24 mouse cellular contexts compared by ENCODE assay signal in genomic region chr9:118759462-118759861, GRCm38 (mm10).
"Had no signal": no experiment of that assay in that cellular context is flagged by ENCODE, and none has a peak within 500 bp of the region (broad histone marks: within the 10 kb centered on the region; RNA-seq: fewer than 3 reads in every experiment).

No protein-coding gene starts in this region.

- H3K4me1 ChIP-seq: liver, embryonic 12.5 days had no signal

- H3K27me3 ChIP-seq: heart, embryonic 13.5 days; heart, embryonic 15.5 days; hindbrain, embryonic 15.5 days; limb, embryonic 13.5 days; limb, embryonic 15.5 days; liver, embryonic 12.5 days had no signal

- H3K36me3 ChIP-seq: heart, embryonic 15.5 days; hindbrain, embryonic 13.5 days; hindbrain, embryonic 15.5 days; limb, embryonic 13.5 days; limb, embryonic 15.5 days; liver, embryonic 12.5 days had no signal

- ATAC-seq: forebrain, postnatal 0 days; hindbrain, postnatal 0 days; intestine, embryonic 16.5 days; liver, embryonic 12.5 days had no signal

- H3K4me2 ChIP-seq: heart, embryonic 11.5 days; heart, embryonic 13.5 days; heart, embryonic 15.5 days; hindbrain, embryonic 13.5 days; hindbrain, embryonic 15.5 days; limb, embryonic 13.5 days; limb, embryonic 15.5 days; liver, embryonic 12.5 days had no signal

- DNase-seq: forebrain, postnatal 0 days; gastrocnemius, postnatal 10 days; gastrocnemius, postnatal 36 days; heart, adult 11 months; heart, adult 2 months; heart, postnatal 14 days; heart, postnatal 36 days; kidney, adult 18-20 months; kidney, postnatal 14 days; kidney, postnatal 36 days; layer of hippocampus, adult 9-11 months; layer of hippocampus, postnatal 36 days; left cerebral cortex, postnatal 4 days had no signal

- H3K9ac ChIP-seq: forebrain, postnatal 0 days; heart, embryonic 13.5 days; heart, embryonic 15.5 days; hindbrain, embryonic 13.5 days; hindbrain, embryonic 15.5 days; limb, embryonic 13.5 days; limb, embryonic 15.5 days; liver, embryonic 12.5 days; liver, embryonic 14.5 days had no signal

- H3K27ac ChIP-seq: heart, adult 2 months; heart, embryonic 13.5 days; heart, embryonic 15.5 days; hindbrain, embryonic 13.5 days; hindbrain, embryonic 15.5 days; hindbrain, postnatal 0 days; limb, embryonic 13.5 days; limb, embryonic 15.5 days; liver, embryonic 12.5 days; liver, embryonic 14.5 days had no signal

- H3K9me3 ChIP-seq: heart, embryonic 13.5 days; heart, embryonic 15.5 days; hindbrain, embryonic 15.5 days; limb, embryonic 13.5 days; limb, embryonic 15.5 days; liver, embryonic 12.5 days had no signal

- H3K4me3 ChIP-seq: heart, adult 2 months; heart, embryonic 13.5 days; heart, embryonic 15.5 days; hindbrain, embryonic 13.5 days; hindbrain, embryonic 15.5 days; limb, embryonic 13.5 days; limb, embryonic 15.5 days; liver, embryonic 12.5 days had no signal
